Mouse (Mus musculus) splenic B cell, adult 2 months (primary cell): ENCODE measurements around the gene Zwilch.
"Not testable (repeated sequence)": the region's sequence is repeated elsewhere in the genome, so short reads cannot be mapped to it uniquely, and the experiment has no call there.

ENCODE experiments used
- DNase-seq: peaks from one replicate; pipeline ENCODE4 v3.0.0-alpha.2; 2011; ENCODE audit warnings: low read depth, low spot score
- H3K27me3 ChIP-seq: 2 replicates; pipeline ENCODE4 v1.6.1; 2012; ENCODE audit warnings: mild to moderate bottlenecking, low read length, moderate library complexity, mixed read lengths; ENCODE audit not compliant: control insufficient read depth, poor library complexity, insufficient read depth, severe bottlenecking
- H3K36me3 ChIP-seq: 2 replicates; pipeline ENCODE4 v1.6.1; 2012; ENCODE audit warnings: mild to moderate bottlenecking, low read length, moderate library complexity, mixed read lengths; ENCODE audit not compliant: control insufficient read depth, poor library complexity, insufficient read depth, severe bottlenecking

Gene Zwilch

DNA sequence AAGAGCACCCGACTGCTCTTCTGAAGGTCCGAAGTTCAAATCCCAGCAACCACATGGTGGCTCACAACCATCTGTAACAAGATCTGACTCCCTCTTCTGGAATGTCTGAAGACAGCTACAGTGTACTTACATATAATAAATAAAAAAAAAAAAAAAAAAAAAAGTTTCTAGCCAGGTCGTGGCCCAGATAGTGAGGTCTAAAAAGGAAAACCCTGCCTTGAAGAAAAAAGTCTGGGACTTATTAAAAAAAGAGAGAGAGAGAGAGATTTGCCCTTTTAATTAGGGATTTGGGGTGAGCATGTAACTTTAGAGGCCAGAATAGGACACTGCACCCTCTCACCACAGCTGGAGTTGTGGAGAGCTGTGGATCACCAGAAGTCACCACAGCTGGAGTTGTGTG, 2.9 kb downstream of the Zwilch start:
- not testable (repeated sequence) for DNase-seq, H3K27me3 ChIP-seq, H3K36me3 ChIP-seq

DNA sequence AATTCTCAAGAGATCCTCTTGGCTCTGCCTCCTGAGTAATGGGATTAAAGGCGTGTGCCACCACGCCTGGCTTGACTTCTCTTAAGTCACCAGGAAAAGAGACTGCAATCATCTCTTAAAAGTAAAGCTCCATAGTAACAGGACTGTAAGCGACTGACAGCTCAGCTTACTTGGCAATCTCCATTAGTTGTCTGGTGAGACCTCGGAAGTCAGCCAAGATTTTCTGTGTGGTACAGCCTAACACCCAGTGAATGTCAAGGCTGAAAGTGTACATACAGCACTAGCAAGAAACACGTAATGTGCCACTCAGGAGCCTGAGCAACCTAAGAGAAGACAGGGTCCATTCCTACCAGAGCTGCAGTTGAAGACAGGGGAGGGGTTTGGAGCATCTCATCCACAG, 12.4 kb downstream of the Zwilch start:
- no peaks in the 10 kb centered on the region; the same call in 1 of the 2 replicates for H3K36me3 ChIP-seq
- H3K27me3 ChIP-seq = no peaks in the 10 kb centered on the region
- DNase-seq = no peak

DNA sequence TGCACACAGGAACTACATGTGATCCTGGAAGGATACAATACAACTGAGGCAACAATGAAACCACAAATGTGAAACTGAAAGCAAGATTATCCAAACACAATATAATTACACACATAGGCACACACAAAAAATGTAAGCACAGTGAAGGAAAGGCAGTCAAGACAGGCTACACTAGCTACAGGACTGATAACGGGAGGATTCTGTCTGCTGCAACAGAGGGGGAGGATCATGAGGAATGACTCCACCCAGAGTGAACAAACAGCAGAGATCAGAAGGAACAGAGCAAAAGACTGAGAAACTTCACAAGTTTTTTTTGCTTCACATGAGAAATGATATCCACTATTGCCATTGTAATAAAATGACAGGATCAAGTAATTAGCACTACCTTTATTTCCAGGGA, 16.3 kb downstream of the Zwilch start:
- H3K36me3 ChIP-seq = no peaks in the 10 kb centered on the region; the same call in 1 of the 2 replicates
- no peak for DNase-seq
- H3K27me3 ChIP-seq = no peaks in the 10 kb centered on the region

DNA sequence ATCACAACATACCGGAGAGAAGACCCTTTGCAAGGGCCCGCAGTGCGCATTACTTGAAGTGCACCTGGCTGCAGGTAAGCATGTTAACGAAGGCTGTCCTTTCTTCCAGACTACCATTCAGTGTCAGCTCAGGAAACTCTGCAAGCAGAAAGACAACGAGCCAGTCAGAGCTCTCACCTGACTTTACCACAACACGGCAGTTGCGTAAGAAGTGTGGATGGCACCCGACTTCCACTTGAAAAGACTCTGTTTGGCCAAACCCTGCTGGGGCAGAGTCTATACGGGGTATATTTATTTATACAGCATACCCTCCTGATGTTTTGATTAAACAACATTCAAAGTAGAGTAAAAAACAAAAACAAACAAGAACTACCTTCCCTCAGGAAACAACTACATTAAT, 33.0 kb downstream of the Zwilch start:
- DNase-seq = no peak
- Histone ChIP-seq H3K36me3 (no peaks in the 10 kb centered on the region), H3K27me3 (no peaks in the 10 kb centered on the region)

DNA sequence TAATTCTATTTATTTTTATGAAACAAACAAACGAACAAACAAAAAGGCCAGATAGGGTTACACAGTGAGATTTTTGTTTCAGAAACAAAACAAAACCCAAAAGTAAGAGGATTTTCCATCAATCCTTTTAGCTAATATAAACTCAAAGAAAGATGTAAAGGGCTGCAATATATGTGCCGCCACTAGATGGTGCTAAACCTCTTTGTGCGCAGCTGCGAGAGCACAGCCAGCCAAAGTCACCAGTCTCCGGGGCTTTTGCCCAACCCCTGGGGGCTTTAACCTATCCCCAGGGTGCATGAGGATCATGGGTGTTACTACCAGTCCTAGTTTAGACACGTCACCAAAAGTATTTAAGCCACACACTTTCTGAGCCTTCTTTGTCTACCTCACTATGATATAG, 34.0 kb downstream of the Zwilch start:
- H3K36me3 ChIP-seq, H3K27me3 ChIP-seq: not testable (repeated sequence)
- DNase-seq = peak; percentile 74

DNA sequence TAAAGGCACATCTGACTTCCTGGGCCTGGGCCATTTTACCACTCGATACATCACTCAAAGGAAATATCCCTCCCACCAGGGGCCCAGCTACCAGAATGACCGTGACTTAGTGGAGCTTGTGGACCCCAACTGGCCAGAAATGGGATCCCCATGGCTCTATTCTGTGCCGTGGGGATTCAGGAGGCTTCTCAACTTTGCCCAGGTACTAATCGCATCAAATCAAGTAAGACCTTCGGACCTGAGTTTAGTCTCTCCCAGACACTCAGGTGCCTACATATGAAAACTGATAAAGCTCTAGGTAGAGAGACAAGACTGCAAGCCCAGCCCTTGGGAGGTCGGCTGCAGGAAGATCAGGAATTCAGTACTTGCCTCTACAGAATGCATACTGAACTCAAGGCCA, 41.3 kb downstream of the Zwilch start:
- no peaks in the 10 kb centered on the region for H3K27me3 ChIP-seq
- H3K36me3 ChIP-seq = no peaks in the 10 kb centered on the region
- DNase-seq = no peak

DNA sequence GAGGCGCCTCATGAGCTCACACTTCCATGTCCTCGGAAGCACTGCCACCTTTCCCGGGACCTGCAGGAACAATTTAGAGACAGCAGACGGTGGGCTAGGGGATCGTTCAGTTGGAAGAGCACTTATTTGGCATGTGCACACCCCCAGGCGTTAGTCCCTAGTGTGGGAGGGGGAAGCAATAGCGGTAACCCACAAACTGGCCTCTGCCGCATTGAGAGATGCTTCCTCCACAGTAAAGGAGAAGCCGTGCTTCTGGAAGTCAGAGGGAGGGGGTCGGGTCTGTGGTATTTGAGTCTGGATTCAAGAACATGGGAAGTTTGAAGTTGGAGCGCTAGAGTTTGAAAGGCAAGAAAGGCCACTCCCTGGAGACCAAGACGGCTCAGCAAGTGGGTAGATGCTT, 46.8 kb downstream of the Zwilch start:
- H3K27me3 ChIP-seq = no peaks in the 10 kb centered on the region
- no peak for DNase-seq
- no peaks in the 10 kb centered on the region for H3K36me3 ChIP-seq

DNA sequence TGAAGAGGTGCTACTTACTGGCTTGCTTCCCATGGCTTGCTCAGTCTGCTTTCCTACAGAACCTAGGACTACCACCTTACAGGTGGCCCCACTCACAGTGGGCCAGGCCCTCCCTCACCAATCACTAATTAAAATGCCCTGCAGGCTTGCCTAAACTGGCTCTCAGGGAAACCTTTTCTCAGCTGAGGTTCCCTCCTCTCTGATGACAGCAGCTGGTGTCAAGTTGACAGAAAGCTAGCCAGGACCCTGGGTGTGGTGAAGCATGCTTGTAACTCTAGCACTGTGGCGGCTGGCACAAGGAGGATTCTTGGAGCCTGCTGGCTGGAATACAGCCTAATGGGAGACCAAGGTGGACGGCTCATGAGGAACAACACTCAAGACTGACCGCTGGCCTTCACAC, 47.6 kb downstream of the Zwilch start:
- no peaks in the 10 kb centered on the region for H3K27me3 ChIP-seq
- no peak for DNase-seq
- H3K36me3 ChIP-seq = no peaks in the 10 kb centered on the region

DNA sequence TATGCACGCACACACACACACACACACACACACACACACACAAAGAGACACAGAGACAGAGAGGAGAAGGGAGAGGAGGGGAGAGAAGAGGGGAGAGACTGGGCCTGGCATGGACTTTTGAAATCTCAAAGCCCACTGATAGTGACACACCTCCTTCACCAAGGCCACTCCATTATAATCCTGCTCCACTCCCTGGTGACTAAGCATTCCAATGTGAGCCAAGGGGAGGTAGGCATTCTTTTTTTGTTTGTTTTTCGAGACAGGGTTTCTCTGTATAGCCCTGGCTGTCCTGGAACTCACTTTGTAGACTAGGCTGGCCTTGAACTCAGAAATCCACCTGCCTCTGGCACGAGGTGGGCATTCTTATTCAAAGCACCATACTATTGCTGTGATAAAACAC, 48.1 kb downstream of the Zwilch start:
- not testable (repeated sequence) for DNase-seq, H3K27me3 ChIP-seq, H3K36me3 ChIP-seq

DNA sequence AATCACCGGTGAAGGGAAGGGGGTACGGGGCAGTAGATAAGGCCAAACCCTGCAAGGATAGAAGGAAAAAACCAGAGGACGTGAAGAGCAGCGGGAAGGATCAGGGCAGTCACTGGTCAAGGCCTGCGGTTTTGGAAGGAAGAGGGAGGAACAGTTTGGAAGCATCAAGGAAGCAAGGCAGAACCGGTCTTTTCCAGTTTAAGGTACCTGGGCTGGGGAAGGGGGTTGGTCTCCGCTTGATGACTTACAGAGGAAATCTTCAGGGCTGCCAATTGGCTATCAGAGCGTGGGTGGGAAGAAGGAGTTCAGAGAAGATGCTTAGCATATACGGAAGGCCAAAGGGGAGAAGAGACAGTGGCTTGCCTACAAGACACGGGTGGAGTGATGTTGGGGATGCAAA, 50.3 kb downstream of the Zwilch start:
- no peaks in the 10 kb centered on the region for H3K27me3 ChIP-seq
- no peak for DNase-seq
- H3K36me3 ChIP-seq = no peaks in the 10 kb centered on the region

DNA sequence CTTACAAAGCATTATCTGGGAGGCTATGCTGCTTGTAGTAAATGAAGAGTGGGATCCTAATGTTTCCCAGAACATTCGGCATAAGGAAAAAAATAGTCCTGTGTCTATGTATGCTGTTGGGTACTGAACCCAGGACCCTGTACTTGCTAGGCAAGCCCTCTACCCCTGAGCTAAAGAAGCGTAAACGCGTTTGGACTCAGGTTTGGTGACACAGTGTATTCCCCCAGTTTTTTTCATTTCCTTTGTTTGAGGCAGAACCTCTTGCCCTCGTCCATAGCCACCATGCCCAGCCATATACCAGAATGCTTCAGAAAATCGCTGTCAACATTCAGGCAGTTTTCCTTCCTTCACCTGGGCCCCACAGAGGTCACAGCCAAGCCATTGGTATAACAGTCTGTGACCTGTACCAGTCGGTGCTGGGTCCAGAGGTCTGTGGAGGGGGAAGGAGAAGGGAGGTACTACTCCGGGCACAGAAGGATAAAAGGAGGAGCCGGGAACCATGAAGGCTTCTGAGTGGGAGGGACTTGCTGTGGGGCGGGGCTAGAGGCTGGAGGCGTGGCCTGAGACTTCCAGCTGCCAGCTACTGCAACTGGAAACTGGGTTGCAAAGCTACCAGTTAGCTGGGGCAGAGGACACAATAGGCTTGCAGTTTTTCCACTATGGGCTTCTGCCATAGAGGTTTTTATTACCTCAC, 52.2 kb downstream of the Zwilch start:
- H3K27me3 ChIP-seq = no peaks in the 10 kb centered on the region
- DNase-seq = no peak
- H3K36me3 ChIP-seq = no peaks in the 10 kb centered on the region

DNA sequence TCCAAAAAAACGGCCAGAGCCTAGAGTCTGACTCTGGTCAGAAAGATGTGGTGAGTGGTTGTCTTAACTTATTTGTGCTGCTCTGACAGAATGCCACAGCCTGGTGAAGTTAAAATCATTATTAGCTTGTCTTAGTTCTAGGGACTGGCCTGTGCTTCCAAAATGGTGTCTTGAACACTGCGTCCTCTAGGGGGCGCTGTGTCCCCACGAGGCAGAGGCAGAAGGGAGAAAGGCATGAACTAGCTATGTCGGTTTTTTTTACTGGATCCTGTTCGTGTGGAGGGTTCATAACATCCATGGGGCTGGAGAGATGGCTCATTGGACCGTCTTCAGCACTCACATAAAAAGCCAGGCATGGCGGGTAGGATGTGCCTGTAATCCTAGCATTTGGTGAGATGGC, 53.0 kb downstream of the Zwilch start:
- H3K27me3 ChIP-seq = no peaks in the 10 kb centered on the region
- DNase-seq = peak; percentile 68
- no peaks in the 10 kb centered on the region for H3K36me3 ChIP-seq

DNA sequence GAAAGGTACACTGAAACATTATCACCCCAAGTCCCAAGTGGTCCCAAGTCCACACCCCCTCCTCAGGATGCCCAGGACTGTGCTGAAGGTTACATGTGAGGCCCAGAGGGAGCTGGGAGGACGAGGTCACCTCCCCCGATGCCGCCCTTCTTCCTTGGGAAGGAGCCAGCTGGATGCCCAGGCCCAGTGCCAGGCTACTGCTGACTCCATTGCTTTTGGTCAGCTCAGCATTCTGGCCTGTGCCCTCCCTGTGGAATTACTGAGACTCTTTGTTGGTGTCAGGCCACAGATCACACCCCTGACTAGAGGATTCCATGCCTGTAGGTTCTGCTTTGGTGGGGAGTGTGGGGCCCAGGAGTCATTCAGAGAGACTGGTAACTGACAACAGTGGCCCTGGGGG, 56.0 kb downstream of the Zwilch start, which contains the start of gene Lctl:
Gene Lctl, plus strand, starts transcription at position 272 of the 400 bp plus-strand sequence.
- no peak for DNase-seq
- no peaks in the 10 kb centered on the region for H3K36me3 ChIP-seq
- H3K27me3 ChIP-seq = no peaks in the 10 kb centered on the region

DNA sequence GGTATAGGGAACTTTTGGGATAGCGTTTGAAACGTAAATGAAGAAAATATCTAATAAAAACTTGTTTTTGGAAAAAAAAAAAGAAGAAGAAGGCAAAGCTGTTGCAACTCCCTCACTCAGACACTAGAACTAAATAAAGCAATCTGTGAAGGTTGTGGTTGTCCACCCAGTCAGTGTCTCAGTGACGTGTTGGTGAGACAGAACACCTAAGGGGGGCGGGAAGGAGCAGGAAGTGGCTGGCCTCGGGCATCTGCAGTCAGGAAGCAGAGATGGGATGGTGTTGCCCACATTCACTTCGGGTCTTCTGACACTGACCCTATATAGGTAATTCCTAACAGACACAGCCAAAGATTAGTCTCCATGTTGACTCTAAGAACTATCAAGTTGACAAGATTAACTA, 57.1 kb downstream of the Zwilch start:
- DNase-seq = no peak
- H3K36me3 ChIP-seq = no peaks in the 10 kb centered on the region
- no peaks in the 10 kb centered on the region for H3K27me3 ChIP-seq

DNA sequence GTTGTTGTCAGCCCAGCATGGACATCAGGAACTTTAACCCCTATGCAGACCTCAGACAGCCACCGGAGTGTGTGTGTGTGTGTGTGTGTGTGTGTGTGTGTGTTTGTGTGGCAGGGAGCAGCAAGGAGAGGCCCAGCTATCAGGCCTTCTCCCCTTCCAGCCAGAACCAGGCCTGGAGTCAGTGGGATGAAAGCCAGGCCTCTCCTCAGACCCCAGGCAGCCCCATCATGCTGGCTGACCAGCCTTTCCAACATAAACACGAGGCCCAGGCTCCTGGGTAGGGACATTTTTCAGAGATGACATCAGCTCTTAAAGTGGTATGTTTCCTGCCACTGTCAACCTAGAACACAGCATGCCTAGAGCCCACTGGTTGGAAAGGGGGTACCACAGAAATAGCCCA, 58.3 kb downstream of the Zwilch start:
- DNase-seq = no peak
- Histone ChIP-seq H3K36me3 (no peaks in the 10 kb centered on the region), H3K27me3 (no peaks in the 10 kb centered on the region)

DNA sequence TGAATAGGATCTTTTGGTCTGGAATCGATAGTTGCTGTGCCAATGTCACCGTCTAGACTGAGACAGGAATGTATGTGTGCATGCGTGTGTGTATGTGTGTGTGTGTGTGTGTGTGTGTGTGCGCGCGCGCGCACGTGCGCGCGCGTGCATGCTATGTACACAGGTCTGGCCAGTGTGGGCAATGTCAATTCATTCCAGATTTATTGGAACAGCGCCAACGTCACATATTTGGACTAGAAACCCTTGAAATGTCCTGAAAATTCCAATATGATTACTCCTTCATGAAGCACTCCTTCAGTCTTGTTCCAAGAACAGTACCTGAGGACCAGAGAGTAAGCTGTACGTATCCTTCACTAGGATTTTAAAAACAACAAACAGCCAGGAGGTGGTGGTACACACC, 62.4 kb downstream of the Zwilch start:
- H3K27me3 ChIP-seq = no peaks in the 10 kb centered on the region
- H3K36me3 ChIP-seq = no peaks in the 10 kb centered on the region; the same call in 1 of the 2 replicates
- DNase-seq = no peak
